In the genomic region with DNA sequence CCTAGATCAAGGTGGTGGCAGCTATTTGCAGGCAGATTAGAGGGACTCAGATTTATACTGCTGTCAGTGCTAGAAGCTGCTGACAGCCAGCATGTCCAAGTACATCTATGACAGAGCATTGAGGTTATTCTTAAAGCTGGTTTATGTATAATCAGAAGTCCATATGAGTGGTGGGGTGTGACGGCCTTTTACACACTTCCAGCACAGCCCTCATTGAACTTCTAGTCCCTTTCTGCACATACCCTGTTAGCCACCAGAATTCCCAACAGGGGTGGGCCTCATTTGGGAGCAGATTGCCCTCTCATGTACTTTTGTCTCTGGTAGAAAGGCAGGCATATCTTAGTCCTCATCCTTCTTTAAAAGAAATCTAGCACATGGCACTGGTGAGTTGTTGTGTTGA, we compare ENCODE assay signal across 22 mouse cellular contexts.
DNase-seq lines count a peak whose midpoint lies in the region; ATAC-seq lines count a peak whose summit lies in the region.
"Had no signal": no experiment of that assay in that cellular context is flagged by ENCODE, and none has a peak within 500 bp of the region (broad histone marks: within the 10 kb centered on the region; RNA-seq: fewer than 3 reads in every experiment).

No protein-coding gene starts in this region.

- 0 out of 2 replicates have a peak, but pooled peaks have one; percentile 61 for ATAC-seq in kidney, embryonic 16.5 days (ENCODE audit: low FRiP score, low TSS enrichment)
- ATAC-seq in neural tube, embryonic 11.5 days (ENCODE audit: insufficient read depth, low FRiP score, low TSS enrichment), result no peak
- ATAC-seq in neural tube, embryonic 15.5 days (ENCODE audit: low FRiP score), result no peak
- ATAC-seq: forebrain, embryonic 14.5 days had no signal

- 71% methylated on average over 1 of the region's 1 CpGs for WGBS in kidney, embryonic 16.5 days
- 83% methylated on average over 1 of the region's 1 CpGs for WGBS in neural tube, embryonic 11.5 days
- 80% methylated on average over 1 of the region's 1 CpGs for WGBS in neural tube, embryonic 15.5 days

- H3K4me1 ChIP-seq in kidney, embryonic 16.5 days (ENCODE audit: insufficient read depth, low read length), result no peaks in the 10 kb centered on the region
- H3K4me1 ChIP-seq in neural tube, embryonic 11.5 days (ENCODE audit: control insufficient read depth, insufficient read depth, low read length), result no peaks in the 10 kb centered on the region
- no peaks in the 10 kb centered on the region for H3K4me1 ChIP-seq in neural tube, embryonic 15.5 days
- H3K4me1 ChIP-seq: embryonic facial prominence, embryonic 13.5 days; embryonic facial prominence, embryonic 15.5 days; forebrain, embryonic 12.5 days had no signal

- no peaks in the 10 kb centered on the region for H3K27me3 ChIP-seq in kidney, embryonic 16.5 days (ENCODE audit: insufficient read depth, low read length)
- no peaks in the 10 kb centered on the region for H3K27me3 ChIP-seq in neural tube, embryonic 11.5 days (ENCODE audit: control insufficient read depth, insufficient read depth, low read length)
- no peaks in the 10 kb centered on the region for H3K27me3 ChIP-seq in neural tube, embryonic 15.5 days (replicated peaks)
- H3K27me3 ChIP-seq: embryonic facial prominence, embryonic 13.5 days; embryonic facial prominence, embryonic 15.5 days; forebrain, embryonic 12.5 days had no signal

- H3K4me2 ChIP-seq in kidney, embryonic 16.5 days (replicated peaks; ENCODE audit: low read depth, low read length), result no peak overlapping the region
- no peak overlapping the region for H3K4me2 ChIP-seq in neural tube, embryonic 11.5 days (ENCODE audit: low read depth)
- H3K4me2 ChIP-seq in neural tube, embryonic 15.5 days, result no peak overlapping the region
- H3K4me2 ChIP-seq: embryonic facial prominence, embryonic 13.5 days; embryonic facial prominence, embryonic 15.5 days; forebrain, embryonic 12.5 days had no signal

- no peak overlapping the region for H3K4me3 ChIP-seq in kidney, embryonic 16.5 days (ENCODE audit: low read length)
- no peak overlapping the region for H3K4me3 ChIP-seq in neural tube, embryonic 11.5 days (ENCODE audit: low read depth, low read length)
- no peak overlapping the region for H3K4me3 ChIP-seq in neural tube, embryonic 15.5 days (replicated peaks)
- H3K4me3 ChIP-seq: embryonic facial prominence, embryonic 13.5 days; embryonic facial prominence, embryonic 15.5 days; erythroblast, embryonic 14.5 days; forebrain, embryonic 10.5 days; forebrain, embryonic 12.5 days had no signal

- no peak for DNase-seq in kidney, adult 11 months
- DNase-seq in kidney, postnatal 14 days, result peak; percentile 1
- DNase-seq in kidney, adult 9 months, result no peak
- peak; percentile 9 for DNase-seq in neural tube, embryonic 11.5 days (ENCODE audit: low spot score)
- DNase-seq: adrenal gland, adult 2 months; adrenal gland, postnatal 10 days; adrenal gland, postnatal 25 days; cerebellum, adult 11 months; cerebellum, adult 18-20 months; cerebellum, adult 8-10 months; cerebellum, adult 9-11 months; cerebellum, postnatal 14 days; cerebellum, postnatal 36 days; embryo, embryonic 11 days had no signal

- H3K36me3 ChIP-seq in kidney, embryonic 16.5 days (ENCODE audit: insufficient read depth, low read length), result no peaks in the 10 kb centered on the region
- no peaks in the 10 kb centered on the region for H3K36me3 ChIP-seq in neural tube, embryonic 11.5 days (ENCODE audit: control insufficient read depth, insufficient read depth, low read length)
- no peaks in the 10 kb centered on the region for H3K36me3 ChIP-seq in neural tube, embryonic 15.5 days
- H3K36me3 ChIP-seq: embryonic facial prominence, embryonic 13.5 days; embryonic facial prominence, embryonic 15.5 days; forebrain, embryonic 10.5 days; forebrain, embryonic 12.5 days had no signal

- H3K9ac ChIP-seq in kidney, embryonic 16.5 days (replicated peaks; ENCODE audit: low read length), result no peak overlapping the region
- no peak overlapping the region for H3K9ac ChIP-seq in neural tube, embryonic 11.5 days (ENCODE audit: low read length)
- H3K9ac ChIP-seq in neural tube, embryonic 15.5 days (replicated peaks), result no peak overlapping the region
- H3K9ac ChIP-seq: embryonic facial prominence, embryonic 13.5 days; embryonic facial prominence, embryonic 15.5 days; forebrain, embryonic 12.5 days had no signal

- no peak overlapping the region for H3K27ac ChIP-seq in kidney, embryonic 16.5 days (ENCODE audit: low read length)
- H3K27ac ChIP-seq in neural tube, embryonic 11.5 days (ENCODE audit: low read depth, low read length), result no peak overlapping the region
- no peak overlapping the region for H3K27ac ChIP-seq in neural tube, embryonic 15.5 days (replicated peaks)
- H3K27ac ChIP-seq: embryonic facial prominence, embryonic 13.5 days; embryonic facial prominence, embryonic 15.5 days; forebrain, embryonic 10.5 days; forebrain, embryonic 12.5 days had no signal

- no peaks in the 10 kb centered on the region for H3K9me3 ChIP-seq in kidney, embryonic 16.5 days (ENCODE audit: low read length)
- no peaks in the 10 kb centered on the region for H3K9me3 ChIP-seq in neural tube, embryonic 11.5 days (ENCODE audit: control insufficient read depth, low read length)
- H3K9me3 ChIP-seq in neural tube, embryonic 15.5 days (replicated peaks), result no peaks in the 10 kb centered on the region
- H3K9me3 ChIP-seq: embryonic facial prominence, embryonic 13.5 days; embryonic facial prominence, embryonic 15.5 days; forebrain, embryonic 10.5 days; forebrain, embryonic 12.5 days had no signal

Comparison
In these comparisons a context has a peak if more than half of its experiments do, and no peak if none do; other contexts are left out.
1. DNase-seq: peak in kidney, postnatal 14 days (single experiment) and neural tube, embryonic 11.5 days (single experiment); none in kidney, adult 11 months (single experiment) and kidney, adult 9 months (single experiment).